13 mouse cellular contexts compared by ENCODE assay signal in genomic region chr10:81525017-81525694, GRCm38 (mm10). TPM values are rescaled to one million over a fixed set of nuclear protein-coding genes. Genes with fewer than 3 reads are reported as not detected.
A peak's percentile ranks its signal among the peaks of the same experiment; 100 is the strongest.
DNase-seq lines count a peak whose midpoint lies in the region; ATAC-seq and TF ChIP-seq lines count a peak whose summit lies in the region.
"Had no signal": no experiment of that assay in that cellular context is flagged by ENCODE, and none has a peak within 500 bp of the region (broad histone marks: within the 10 kb centered on the region; RNA-seq: fewer than 3 reads in every experiment).

No protein-coding gene starts in this region.

- no peak overlapping the region for H3K4me2 ChIP-seq in kidney, embryonic 14.5 days (replicated peaks; ENCODE audit: low read depth, low read length)
- H3K4me2 ChIP-seq: hindbrain, embryonic 15.5 days; limb, embryonic 13.5 days had no signal

- H3K4me3 ChIP-seq in kidney, embryonic 14.5 days (ENCODE audit: low read length) = no peak overlapping the region
- peak overlapping the region; percentile 67; the same call in 1 of the 2 replicates for H3K4me3 ChIP-seq in G1E (ENCODE audit: low read depth, low read length)
- H3K4me3 ChIP-seq: embryonic facial prominence, embryonic 10.5 days; hindbrain, embryonic 15.5 days; limb, embryonic 13.5 days had no signal

- DNase-seq in kidney, adult 18-20 months = no peak
- peak; percentile 82 for DNase-seq in G1E (ENCODE audit: low spot score)
- DNase-seq in cerebellum, postnatal 4 days (ENCODE audit: low spot score in 2 of 2) = no peak
- no peak for DNase-seq in frontal cortex, postnatal 14 days (ENCODE audit: low spot score in 2 of 2)
- no peak for DNase-seq in cerebellum, adult 11-12 months
- DNase-seq: thymus, postnatal 36 days had no signal

- 0 out of 2 replicates have a peak overlapping the region, but pooled peaks have one; percentile 7 for H3K9ac ChIP-seq in kidney, embryonic 14.5 days (ENCODE audit: low read depth, low read length)
- H3K9ac ChIP-seq: hindbrain, embryonic 15.5 days; limb, embryonic 13.5 days had no signal

- peaks cover 16% of the 10 kb centered on the region for H3K36me3 ChIP-seq in kidney, embryonic 14.5 days (ENCODE audit: control insufficient read depth, insufficient read depth, low read length)
- peaks cover 51% of the 10 kb centered on the region for H3K36me3 ChIP-seq in G1E (replicated peaks)

- 60% methylated on average over 13 of the region's 13 CpGs for WGBS in kidney, embryonic 14.5 days

- H3K9me3 ChIP-seq in kidney, embryonic 14.5 days (ENCODE audit: control insufficient read depth, low read length) = no peaks in the 10 kb centered on the region
- no peaks in the 10 kb centered on the region for H3K9me3 ChIP-seq in G1E (replicated peaks)
- H3K9me3 ChIP-seq: embryonic facial prominence, embryonic 10.5 days; hindbrain, embryonic 15.5 days; limb, embryonic 13.5 days had no signal

- ATAC-seq in kidney, embryonic 14.5 days (ENCODE audit: low FRiP score, low TSS enrichment) = no peak
- ATAC-seq in G1E (ENCODE audit: extremely low read depth, insufficient number of reproducible peaks, low FRiP score, poor library complexity, severe bottlenecking) = peak; percentile 47
- peak; percentile 25; the same call in 1 of the 2 replicates for ATAC-seq in granulocyte monocyte progenitor cell, adult 5-6 weeks (replicated peaks; ENCODE audit: poor library complexity, severe bottlenecking)
- peak; percentile 59 for ATAC-seq in megakaryocyte-erythroid progenitor cell, adult 5-6 weeks (replicated peaks; ENCODE audit: low FRiP score, low TSS enrichment, poor library complexity, severe bottlenecking)
- ATAC-seq: forebrain, embryonic 16.5 days had no signal

- H3K4me1 ChIP-seq in kidney, embryonic 14.5 days (ENCODE audit: control insufficient read depth, insufficient read depth, low read length) = no peaks in the 10 kb centered on the region
- H3K4me1 ChIP-seq in G1E (ENCODE audit: insufficient read depth, low read depth, low read length) = peaks cover 61% of the 10 kb centered on the region
- H3K4me1 ChIP-seq: hindbrain, embryonic 15.5 days; limb, embryonic 13.5 days had no signal

- H3K27me3 ChIP-seq in kidney, embryonic 14.5 days (ENCODE audit: control insufficient read depth, insufficient read depth, low read length) = peaks cover 4% of the 10 kb centered on the region; the same call in 1 of the 2 replicates
- no peaks in the 10 kb centered on the region for H3K27me3 ChIP-seq in G1E (ENCODE audit: insufficient read depth, low read length)

- no peak for TF ChIP-seq CTCF in G1E (IDR thresholded peaks at IDR 0.05; ENCODE audit: low read depth, low read length)

- no peak overlapping the region for H3K27ac ChIP-seq in kidney, embryonic 14.5 days (ENCODE audit: low read depth, low read length)
- H3K27ac ChIP-seq: embryonic facial prominence, embryonic 10.5 days; hindbrain, embryonic 15.5 days; limb, embryonic 13.5 days had no signal

RNA-seq across cellular contexts. Expression of gene Gna15, which starts 1.1 kb away (rescaled TPM):
- polyA plus RNA-seq in kidney, embryonic 14.5 days (2014; fragmentation: Nextera tagmentation; extraction: Ambion mirVana) = 0.23 and 0.60 TPM in 2 replicates
- 20.9 and 22.5 TPM in 2 replicates for total RNA-seq in G1E (2014; fragmentation: Nextera tagmentation)
- 20.1 and 21.5 TPM in 2 replicates for total RNA-seq in G1E (2017)
- polyA plus RNA-seq in G1E (2012) = 16.5 TPM in 2 replicates
- total RNA-seq in granulocyte monocyte progenitor cell, adult 5-6 weeks (2014; fragmentation: Nextera tagmentation) = 30.0 and 31.7 TPM in 2 replicates
- 23.8 and 34.6 TPM in 2 replicates for total RNA-seq in granulocyte monocyte progenitor cell, adult 5-6 weeks (2017)
- total RNA-seq in megakaryocyte-erythroid progenitor cell, adult 5-6 weeks (2014; fragmentation: Nextera tagmentation) = 41.4 and 48.1 TPM in 2 replicates
- 42.6 and 45.2 TPM in 2 replicates for total RNA-seq in megakaryocyte-erythroid progenitor cell, adult 5-6 weeks (2017)

RNA-seq across cellular contexts. Expression of gene Gna11, which starts 19.8 kb away (rescaled TPM):
- polyA plus RNA-seq in kidney, embryonic 14.5 days (2014; fragmentation: Nextera tagmentation; extraction: Ambion mirVana) = 77.7 and 89.2 TPM in 2 replicates
- total RNA-seq in G1E (2014; fragmentation: Nextera tagmentation) = 6.4 and 6.5 TPM in 2 replicates
- total RNA-seq in G1E (2017) = 8.4 and 9.7 TPM in 2 replicates
- 13.0 and 14.0 TPM in 2 replicates for polyA plus RNA-seq in G1E (2012)
- total RNA-seq in granulocyte monocyte progenitor cell, adult 5-6 weeks (2014; fragmentation: Nextera tagmentation) = 17.0 and 25.7 TPM in 2 replicates
- total RNA-seq in granulocyte monocyte progenitor cell, adult 5-6 weeks (2017) = 4.9 and 6.4 TPM in 2 replicates
- total RNA-seq in megakaryocyte-erythroid progenitor cell, adult 5-6 weeks (2014; fragmentation: Nextera tagmentation) = 13.7 and 22.4 TPM in 2 replicates
- total RNA-seq in megakaryocyte-erythroid progenitor cell, adult 5-6 weeks (2017) = 16.0 and 57.4 TPM in 2 replicates

RNA-seq across cellular contexts. Expression of gene S1pr4, which starts 25.2 kb away (rescaled TPM):
- polyA plus RNA-seq in kidney, embryonic 14.5 days (2014; fragmentation: Nextera tagmentation; extraction: Ambion mirVana) = 0.41 and 0.54 TPM in 2 replicates
- total RNA-seq in G1E (2014; fragmentation: Nextera tagmentation) (not detected in 2 replicates), G1E (2017) (1.6 and 1.9 TPM in 2 replicates)
- 0.75 and 1.00 TPM in 2 replicates for polyA plus RNA-seq in G1E (2012)
- total RNA-seq in granulocyte monocyte progenitor cell, adult 5-6 weeks (2014; fragmentation: Nextera tagmentation) = 7.8 and 10.5 TPM in 2 replicates
- total RNA-seq in granulocyte monocyte progenitor cell, adult 5-6 weeks (2017) = 7.0 and 9.2 TPM in 2 replicates
- total RNA-seq in megakaryocyte-erythroid progenitor cell, adult 5-6 weeks (2014; fragmentation: Nextera tagmentation) = 19.0 and 22.2 TPM in 2 replicates
- total RNA-seq in megakaryocyte-erythroid progenitor cell, adult 5-6 weeks (2017) = 17.2 and 18.9 TPM in 2 replicates

RNA-seq across cellular contexts. Expression of gene Ncln, which starts 29.0 kb away (rescaled TPM):
- polyA plus RNA-seq in kidney, embryonic 14.5 days (2014; fragmentation: Nextera tagmentation; extraction: Ambion mirVana) = 59.1 and 76.6 TPM in 2 replicates
- total RNA-seq in G1E (2014; fragmentation: Nextera tagmentation) (58.2 and 72.3 TPM in 2 replicates), G1E (2017) (35.5 and 50.1 TPM in 2 replicates)
- polyA plus RNA-seq in G1E (2012) = 154 and 179 TPM in 2 replicates
- total RNA-seq in granulocyte monocyte progenitor cell, adult 5-6 weeks (2014; fragmentation: Nextera tagmentation) = 124 and 140 TPM in 2 replicates
- 83.1 and 128 TPM in 2 replicates for total RNA-seq in granulocyte monocyte progenitor cell, adult 5-6 weeks (2017)
- total RNA-seq in megakaryocyte-erythroid progenitor cell, adult 5-6 weeks (2014; fragmentation: Nextera tagmentation) = 91.4 and 117 TPM in 2 replicates
- 42.4 and 71.2 TPM in 2 replicates for total RNA-seq in megakaryocyte-erythroid progenitor cell, adult 5-6 weeks (2017)

RNA-seq across cellular contexts. Expression of gene Aes, which starts 34.1 kb away (rescaled TPM):
- 408 and 609 TPM in 2 replicates for polyA plus RNA-seq in kidney, embryonic 14.5 days (2014; fragmentation: Nextera tagmentation; extraction: Ambion mirVana)
- 396 and 400 TPM in 2 replicates for total RNA-seq in G1E (2014; fragmentation: Nextera tagmentation)
- 182 and 238 TPM in 2 replicates for total RNA-seq in G1E (2017)
- 1,535 and 1,925 TPM in 2 replicates for polyA plus RNA-seq in G1E (2012)
- total RNA-seq in granulocyte monocyte progenitor cell, adult 5-6 weeks (2014; fragmentation: Nextera tagmentation) = 216 and 220 TPM in 2 replicates
- total RNA-seq in granulocyte monocyte progenitor cell, adult 5-6 weeks (2017) = 151 and 250 TPM in 2 replicates
- total RNA-seq in megakaryocyte-erythroid progenitor cell, adult 5-6 weeks (2014; fragmentation: Nextera tagmentation) = 185 and 209 TPM in 2 replicates
- total RNA-seq in megakaryocyte-erythroid progenitor cell, adult 5-6 weeks (2017) = 162 and 206 TPM in 2 replicates
